ENCODE assay signal across 24 mouse cellular contexts in genomic region chr1:187152571-187152970, GRCm38 (mm10).
DNase-seq lines count a peak whose midpoint lies in the region; ATAC-seq lines count a peak whose summit lies in the region.
"Had no signal": no experiment of that assay in that cellular context is flagged by ENCODE, and none has a peak within 500 bp of the region (broad histone marks: within the 10 kb centered on the region; RNA-seq: fewer than 3 reads in every experiment).

No protein-coding gene starts in this region.

- no peak overlapping the region for H3K9ac ChIP-seq in midbrain, embryonic 11.5 days (ENCODE audit: low read length)
- H3K9ac ChIP-seq in midbrain, embryonic 16.5 days (ENCODE audit: low read depth, low read length), result no peak overlapping the region
- H3K9ac ChIP-seq: embryonic facial prominence, embryonic 12.5 days; embryonic facial prominence, embryonic 15.5 days; forebrain, embryonic 12.5 days; forebrain, embryonic 15.5 days; heart, embryonic 12.5 days; heart, embryonic 15.5 days; hindbrain, embryonic 14.5 days had no signal

- H3K9me3 ChIP-seq in midbrain, embryonic 11.5 days (ENCODE audit: control insufficient read depth, low read length), result no peaks in the 10 kb centered on the region
- no peaks in the 10 kb centered on the region for H3K9me3 ChIP-seq in midbrain, embryonic 16.5 days (replicated peaks; ENCODE audit: control insufficient read depth, low read length, poor library complexity, severe bottlenecking)
- H3K9me3 ChIP-seq: embryonic facial prominence, embryonic 12.5 days; embryonic facial prominence, embryonic 15.5 days; forebrain, embryonic 12.5 days; forebrain, embryonic 15.5 days; heart, embryonic 12.5 days; heart, embryonic 15.5 days; hindbrain, embryonic 10.5 days had no signal

- no peaks in the 10 kb centered on the region for H3K36me3 ChIP-seq in midbrain, embryonic 11.5 days (ENCODE audit: control insufficient read depth, insufficient read depth, low read length)
- no peaks in the 10 kb centered on the region for H3K36me3 ChIP-seq in midbrain, embryonic 16.5 days (ENCODE audit: control insufficient read depth, insufficient read depth, low read length)
- H3K36me3 ChIP-seq: embryonic facial prominence, embryonic 12.5 days; embryonic facial prominence, embryonic 15.5 days; forebrain, embryonic 12.5 days; forebrain, embryonic 15.5 days; heart, embryonic 12.5 days; heart, embryonic 15.5 days; hindbrain, embryonic 10.5 days had no signal

- H3K4me2 ChIP-seq in midbrain, embryonic 11.5 days, result no peak overlapping the region
- no peak overlapping the region for H3K4me2 ChIP-seq in midbrain, embryonic 16.5 days (ENCODE audit: low read length)
- H3K4me2 ChIP-seq: embryonic facial prominence, embryonic 12.5 days; embryonic facial prominence, embryonic 15.5 days; forebrain, embryonic 12.5 days; forebrain, embryonic 15.5 days; heart, embryonic 12.5 days; heart, embryonic 15.5 days; hindbrain, embryonic 14.5 days had no signal

- no peak overlapping the region for H3K27ac ChIP-seq in midbrain, embryonic 11.5 days (ENCODE audit: low read depth, low read length)
- H3K27ac ChIP-seq in midbrain, embryonic 16.5 days (ENCODE audit: low read length), result no peak overlapping the region
- H3K27ac ChIP-seq: embryonic facial prominence, embryonic 12.5 days; embryonic facial prominence, embryonic 15.5 days; forebrain, embryonic 12.5 days; forebrain, embryonic 15.5 days; heart, embryonic 15.5 days; hindbrain, embryonic 10.5 days; hindbrain, embryonic 14.5 days had no signal

- no peaks in the 10 kb centered on the region for H3K27me3 ChIP-seq in midbrain, embryonic 11.5 days (ENCODE audit: control insufficient read depth, insufficient read depth, low read length)
- H3K27me3 ChIP-seq in midbrain, embryonic 16.5 days (ENCODE audit: control insufficient read depth, insufficient read depth, low read depth, low read length), result no peaks in the 10 kb centered on the region
- H3K27me3 ChIP-seq: embryonic facial prominence, embryonic 12.5 days; embryonic facial prominence, embryonic 15.5 days; forebrain, embryonic 12.5 days; heart, embryonic 12.5 days; heart, embryonic 15.5 days had no signal

- ATAC-seq in midbrain, embryonic 11.5 days (ENCODE audit: low FRiP score), result no peak
- no peak for ATAC-seq in midbrain, embryonic 16.5 days
- ATAC-seq: activated CD4-positive, CD25-positive, alpha-beta regulatory T cell, adult 4 months; CD4-positive, CD25-positive, alpha-beta regulatory T cell, adult 4 months; forebrain, embryonic 15.5 days; intestine, postnatal 0 days had no signal

- no peak overlapping the region for H3K4me3 ChIP-seq in midbrain, embryonic 11.5 days (ENCODE audit: low read depth, low read length)
- H3K4me3 ChIP-seq in midbrain, embryonic 16.5 days (ENCODE audit: low read depth, low read length), result no peak overlapping the region
- H3K4me3 ChIP-seq: embryonic facial prominence, embryonic 12.5 days; embryonic facial prominence, embryonic 15.5 days; forebrain, embryonic 12.5 days; forebrain, embryonic 15.5 days; heart, embryonic 12.5 days; heart, embryonic 15.5 days; hindbrain, embryonic 10.5 days had no signal

- H3K4me1 ChIP-seq in midbrain, embryonic 11.5 days (ENCODE audit: control insufficient read depth, insufficient read depth, low read length), result no peaks in the 10 kb centered on the region
- H3K4me1 ChIP-seq in midbrain, embryonic 16.5 days (ENCODE audit: control insufficient read depth, insufficient read depth, low read length), result no peaks in the 10 kb centered on the region
- H3K4me1 ChIP-seq: embryonic facial prominence, embryonic 12.5 days; embryonic facial prominence, embryonic 15.5 days; forebrain, embryonic 12.5 days; forebrain, embryonic 15.5 days; heart, embryonic 12.5 days; heart, embryonic 15.5 days had no signal

- peak; percentile 13 to 23 for DNase-seq in cerebellum, postnatal 14 days
- no peak for DNase-seq in cerebellum, adult 11 months
- DNase-seq in midbrain, embryonic 11.5 days (ENCODE audit: low spot score, missing footprints), result peak; percentile 80
- DNase-seq in adipocyte (ENCODE audit: low spot score), result peak; percentile 30
- no peak for DNase-seq in embryo, embryonic 9.5 days (ENCODE audit: extremely low spot score)
- DNase-seq: adrenal gland, postnatal 14 days; cerebellum, adult 2 months; cerebellum, adult 9-11 months; gastrocnemius, postnatal 25 days; heart, adult 18-20 months; heart, postnatal 10 days; heart, postnatal 36 days had no signal

- WGBS in midbrain, embryonic 11.5 days, result 93% methylated on average over 2 of the region's 2 CpGs
- WGBS in midbrain, embryonic 16.5 days, result 89% methylated on average over 2 of the region's 2 CpGs

Comparison
In these comparisons a context has a peak if more than half of its experiments do, and no peak if none do; other contexts are left out.
1. DNase-seq: peak in cerebellum, postnatal 14 days (2 of 2), midbrain, embryonic 11.5 days (single experiment) and adipocyte (single experiment); none in cerebellum, adult 11 months (single experiment) and embryo, embryonic 9.5 days (single experiment).